Comparison of ENCODE assay signal across 9 mouse cellular contexts in genomic region chr17:47436907-47437547, GRCm38 (mm10). TPM values are rescaled to one million over a fixed set of nuclear protein-coding genes. Genes with fewer than 3 reads are reported as not detected.
A peak's percentile ranks its signal among the peaks of the same experiment; 100 is the strongest.
DNase-seq lines count a peak whose midpoint lies in the region; ATAC-seq lines count a peak whose summit lies in the region.
"Had no signal": no experiment of that assay in that cellular context is flagged by ENCODE, and none has a peak within 500 bp of the region (broad histone marks: within the 10 kb centered on the region; RNA-seq: fewer than 3 reads in every experiment).

1700001C19Rik (minus strand) TSS chr17:47437376.

- peak within 1 kb of the TSS; percentile 64 for H3K4me3 ChIP-seq in heart, embryonic 15.5 days
- peak within 1 kb of the TSS; percentile 40 for H3K4me3 ChIP-seq in hindbrain, embryonic 15.5 days

- no peaks in the 10 kb centered on the region for H3K36me3 ChIP-seq in heart, embryonic 15.5 days
- H3K36me3 ChIP-seq in hindbrain, embryonic 15.5 days: no peaks in the 10 kb centered on the region

- intact Hi-C loops in heart, postnatal 10 days (cut with DNase I): no loop called here

- peak within 1 kb of the TSS; percentile 97 for H3K4me2 ChIP-seq in heart, embryonic 15.5 days
- H3K4me2 ChIP-seq in hindbrain, embryonic 15.5 days: peak within 1 kb of the TSS; percentile 81

- H3K27me3 ChIP-seq in heart, embryonic 15.5 days: no peaks in the 10 kb centered on the region; the same call in 1 of the 2 replicates
- peaks cover 34% of the 10 kb centered on the region for H3K27me3 ChIP-seq in hindbrain, embryonic 15.5 days
- H3K27me3 ChIP-seq: Patski had no signal

- peaks cover 53% of the 10 kb centered on the region for H3K4me1 ChIP-seq in heart, embryonic 15.5 days (replicated peaks)
- H3K4me1 ChIP-seq in hindbrain, embryonic 15.5 days (replicated peaks): peaks cover 20% of the 10 kb centered on the region

- ATAC-seq in heart, embryonic 15.5 days (replicated peaks; ENCODE audit: insufficient number of reproducible peaks, insufficient read depth, low FRiP score, low read depth): no peak
- ATAC-seq in hindbrain, embryonic 15.5 days (ENCODE audit: low FRiP score, low read depth): no peak
- peak; percentile 51 for ATAC-seq in megakaryocyte, adult 5-6 weeks (ENCODE audit: poor library complexity, severe bottlenecking)
- ATAC-seq: Patski had no signal

- WGBS in heart, embryonic 15.5 days: 6% methylated on average over 25 of the region's 25 CpGs
- WGBS in hindbrain, embryonic 15.5 days: 5% methylated on average over 25 of the region's 25 CpGs

- DNase-seq in heart, postnatal 10 days: no peak
- DNase-seq in R1 (ENCODE audit: low read depth, low spot score): peak; percentile 48
- no peak for DNase-seq in right cerebral cortex, adult 18-20 months
- no peak for DNase-seq in spleen, postnatal 4 days (ENCODE audit: low spot score in 2 of 2)
- no peak for DNase-seq in embryo, embryonic 10 days (ENCODE audit: low spot score)

- peak within 1 kb of the TSS; percentile 34 for H3K27ac ChIP-seq in heart, embryonic 15.5 days
- H3K27ac ChIP-seq in hindbrain, embryonic 15.5 days (replicated peaks): no peak within 1 kb of the TSS

- no peaks in the 10 kb centered on the region for H3K9me3 ChIP-seq in heart, embryonic 15.5 days (replicated peaks)
- H3K9me3 ChIP-seq in hindbrain, embryonic 15.5 days: no peaks in the 10 kb centered on the region

- H3K9ac ChIP-seq in heart, embryonic 15.5 days: peak within 1 kb of the TSS; percentile 66
- peak within 1 kb of the TSS; percentile 33 for H3K9ac ChIP-seq in hindbrain, embryonic 15.5 days

RNA-seq across cellular contexts. Expression of gene 1700001C19Rik, which starts in this region (rescaled TPM):
- 0.60 and 1.0 TPM in 2 replicates for polyA plus RNA-seq in heart, embryonic 15.5 days (2015; fragmentation: Nextera tagmentation; extraction: Ambion mirVana)
- total RNA-seq in heart, postnatal 10 days (2021): not detected
- 0.47 and 0.74 TPM in 2 replicates for polyA plus RNA-seq in hindbrain, embryonic 15.5 days (2015; fragmentation: Nextera tagmentation; extraction: Ambion mirVana)
- total RNA-seq in megakaryocyte, adult 5-6 weeks (2015): not detected in 2 replicates
- total RNA-seq in megakaryocyte, adult 5-6 weeks (2017): not detected in 2 replicates

Comparison
In these comparisons a context has a peak if more than half of its experiments do, and no peak if none do; other contexts are left out.
1. Peak in ATAC-seq in megakaryocyte, adult 5-6 weeks; RNA of the gene not detected or under 1 TPM.